Mouse (Mus musculus): Measurements from ENCODE around the gene Tead1. TPM values are rescaled to one million over a fixed set of nuclear protein-coding genes. Genes with fewer than 3 reads are reported as not detected.

The Tead1 gene
- polyA plus RNA-seq, 1 experiment from 2014 or later, result 18.1 TPM

DNA sequence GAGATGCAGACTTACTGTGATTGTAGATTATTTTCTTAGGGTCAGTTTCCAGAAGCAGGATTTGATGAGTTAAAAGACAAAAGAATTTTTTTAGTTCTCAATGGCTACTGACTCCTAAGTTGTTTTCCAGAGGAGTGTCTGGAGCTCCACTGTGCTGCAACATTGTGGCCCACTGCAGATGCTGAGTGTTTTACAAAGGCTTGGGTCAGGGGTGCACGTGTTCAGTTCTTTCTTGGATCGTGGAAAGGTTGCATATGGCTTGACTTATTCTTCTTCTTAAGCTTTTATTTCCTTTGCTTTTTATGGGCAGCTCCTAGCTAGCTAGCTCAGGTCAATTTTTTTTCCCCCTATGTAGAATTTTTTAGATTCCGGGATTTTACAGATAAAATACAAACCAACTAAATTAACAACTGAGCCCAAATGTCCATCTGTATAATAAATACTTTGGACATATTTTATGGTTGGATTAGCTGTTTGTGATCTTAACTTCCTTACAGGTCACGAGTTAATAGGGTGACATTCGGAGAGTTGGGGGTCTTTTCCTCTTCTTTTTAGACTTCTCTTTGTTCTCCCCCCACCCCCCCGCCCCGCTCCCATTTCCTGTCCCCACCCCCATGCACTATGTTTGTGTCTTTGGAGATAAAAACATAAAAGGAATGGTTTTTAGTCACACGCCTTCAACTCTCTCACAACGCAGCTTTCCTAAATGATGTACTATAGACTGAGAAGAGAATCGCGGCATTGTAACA, 40.5 kb downstream of the Tead1 start:
- Histone ChIP-seq H3K4me1 (peaks cover 76% of the 10 kb centered on the region), H3K36me3 (replicated peaks) (no peaks in the 10 kb centered on the region), H3K27ac (no peak overlapping the region), H3K27me3 (ENCODE audit: poor library complexity, severe bottlenecking) (no peaks in the 10 kb centered on the region), H3K4me3 (no peak overlapping the region), H3K9me3 (no peaks in the 10 kb centered on the region)
- DNase-seq (ENCODE audit: extremely low spot score, low spot score), result no peak
- 30% methylated on average over 11 of the region's 11 CpGs for WGBS

DNA sequence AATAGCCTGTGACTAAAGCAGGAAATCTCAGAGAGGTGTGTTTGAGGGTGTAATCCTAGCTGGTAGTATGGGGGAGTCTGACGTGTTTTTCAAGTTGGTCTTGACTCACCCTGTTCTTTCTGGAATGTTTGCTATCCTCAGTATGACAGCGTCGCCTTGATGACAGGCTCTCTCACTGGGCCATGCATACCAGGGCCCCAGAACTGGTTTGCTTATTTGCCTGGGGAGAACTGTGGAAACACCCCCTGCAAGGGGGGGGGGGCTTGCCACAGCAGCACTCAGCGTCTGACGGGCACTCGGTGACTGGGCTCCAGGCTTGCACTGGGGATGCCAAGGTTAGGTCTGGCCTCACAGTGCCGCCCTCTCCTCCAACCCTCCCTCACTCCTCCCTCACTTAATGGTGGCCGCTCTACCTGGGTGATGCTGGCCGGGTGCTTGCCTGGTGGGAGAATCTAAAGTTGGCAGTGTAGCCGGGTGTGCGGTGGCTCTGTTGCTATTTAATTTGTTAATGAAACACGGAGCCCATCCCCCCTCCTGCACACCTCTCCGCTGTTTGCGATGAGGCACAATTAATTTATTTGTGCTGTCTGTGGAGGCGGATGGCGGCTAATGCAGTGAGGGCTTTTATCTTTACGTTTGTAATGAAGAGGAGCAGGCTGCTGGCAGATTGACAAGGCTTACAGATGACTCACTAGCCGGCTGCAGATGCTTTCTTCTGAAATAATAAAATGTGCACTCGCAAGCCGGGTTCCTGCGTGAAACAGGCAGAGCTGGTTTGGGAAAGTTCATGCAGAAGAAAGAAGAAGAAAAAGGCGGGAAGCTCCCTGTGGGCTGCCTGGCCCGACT, 41.2 kb downstream of the Tead1 start:
- peak overlapping the region; percentile 31 for H3K4me3 ChIP-seq
- no peaks in the 10 kb centered on the region for H3K27me3 ChIP-seq (ENCODE audit: poor library complexity, severe bottlenecking)
- DNase-seq (ENCODE audit: extremely low spot score, low spot score), result no peak
- no peaks in the 10 kb centered on the region for H3K36me3 ChIP-seq (replicated peaks)
- WGBS, result 26% methylated on average over 23 of the region's 23 CpGs
- H3K4me1 ChIP-seq, result peaks cover 73% of the 10 kb centered on the region
- H3K9me3 ChIP-seq, result no peaks in the 10 kb centered on the region
- peak overlapping the region; percentile 79 for H3K27ac ChIP-seq

DNA sequence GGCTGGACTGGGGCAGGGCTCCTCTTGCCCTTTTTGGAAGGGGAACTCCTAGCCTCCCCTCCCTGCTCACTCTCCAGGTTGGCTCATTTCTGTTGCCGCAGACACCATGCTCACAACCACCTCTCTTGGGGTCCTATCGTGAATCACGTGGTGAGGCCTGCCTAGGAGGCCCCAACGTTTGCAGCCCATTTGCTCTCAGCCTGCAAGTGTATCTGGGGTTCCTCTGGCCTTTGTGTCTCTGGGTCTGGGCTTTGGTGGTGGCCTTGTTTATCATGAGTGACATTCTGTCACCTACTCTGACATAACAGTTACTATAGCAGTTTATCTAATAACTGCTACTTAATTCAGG, 41.8 kb downstream of the Tead1 start:
- H3K36me3 ChIP-seq (replicated peaks), result no peaks in the 10 kb centered on the region
- no peaks in the 10 kb centered on the region for H3K27me3 ChIP-seq (ENCODE audit: poor library complexity, severe bottlenecking)
- WGBS, result 58% methylated on average over 4 of the region's 4 CpGs
- H3K9me3 ChIP-seq, result no peaks in the 10 kb centered on the region
- peak overlapping the region; percentile 79 for H3K27ac ChIP-seq
- peaks cover 73% of the 10 kb centered on the region for H3K4me1 ChIP-seq
- no peak for DNase-seq (ENCODE audit: extremely low spot score, low spot score)
- peak overlapping the region; percentile 31; the same call in 1 of the 2 replicates for H3K4me3 ChIP-seq

DNA sequence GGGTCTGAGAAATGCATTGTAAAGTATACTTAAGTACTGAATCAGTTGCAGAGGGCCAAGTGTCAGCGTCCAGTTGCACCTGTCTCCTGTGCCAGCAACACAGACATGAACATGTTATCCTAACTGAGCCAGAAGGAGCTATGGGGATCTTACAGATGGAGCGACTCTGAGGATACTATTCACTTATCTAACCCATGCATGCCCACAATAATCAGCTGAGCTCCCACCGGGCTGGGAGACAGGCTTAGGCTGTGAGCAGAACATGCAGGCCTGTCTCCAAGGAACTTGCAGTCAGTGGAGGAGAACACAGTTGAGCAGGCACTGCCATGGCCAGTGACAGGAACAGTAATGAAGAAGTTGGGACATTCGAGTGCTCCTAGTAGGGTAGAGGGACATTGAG, 42.7 kb downstream of the Tead1 start:
- no peak overlapping the region for H3K4me3 ChIP-seq
- H3K27ac ChIP-seq, result no peak overlapping the region
- H3K36me3 ChIP-seq (replicated peaks), result no peaks in the 10 kb centered on the region
- H3K4me1 ChIP-seq, result peaks cover 67% of the 10 kb centered on the region
- no peak for DNase-seq (ENCODE audit: extremely low spot score, low spot score)
- H3K9me3 ChIP-seq, result no peaks in the 10 kb centered on the region
- WGBS, result 86% methylated on average over 4 of the region's 4 CpGs
- no peaks in the 10 kb centered on the region for H3K27me3 ChIP-seq (ENCODE audit: poor library complexity, severe bottlenecking)

DNA sequence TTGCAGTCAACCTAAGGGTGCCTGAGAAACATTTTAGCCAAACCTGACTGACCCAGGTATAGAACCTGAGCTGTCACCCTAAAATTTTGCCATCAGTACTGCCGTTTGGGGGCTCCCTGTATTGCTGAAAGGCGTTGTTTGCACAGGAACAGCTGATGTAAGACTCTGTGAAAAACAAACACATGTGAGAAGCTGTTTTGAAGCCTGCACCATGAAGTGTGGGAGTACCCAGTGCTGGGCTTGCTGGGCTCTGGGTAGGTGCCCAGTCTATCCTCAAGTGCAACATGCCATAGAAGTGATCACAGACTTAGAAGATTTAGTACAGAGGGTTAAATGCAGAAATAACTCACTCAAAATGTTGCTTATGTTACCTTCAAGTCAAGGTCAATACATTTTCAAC, 49.3 kb downstream of the Tead1 start:
- H3K4me1 ChIP-seq, result peaks cover 59% of the 10 kb centered on the region

DNA sequence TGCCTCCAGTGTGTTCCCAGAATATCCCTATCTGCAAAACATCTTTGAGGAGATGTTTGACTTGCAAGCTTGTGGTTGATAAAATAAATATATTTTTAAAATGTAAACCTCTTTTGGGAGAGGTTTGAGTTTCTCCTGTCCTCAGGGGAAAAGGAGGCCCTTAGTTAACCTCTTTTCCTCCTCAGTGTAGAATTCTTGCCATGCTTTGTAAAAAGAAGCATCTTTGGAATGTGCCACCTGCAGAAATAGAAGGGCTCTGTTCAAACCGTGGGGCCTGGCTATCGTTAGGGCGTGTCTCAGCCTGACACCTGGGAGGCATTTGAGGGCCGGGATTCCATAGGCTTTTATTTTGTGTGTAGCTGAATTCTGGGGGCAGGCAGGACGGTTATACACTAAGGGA, 51.1 kb downstream of the Tead1 start:
- Histone ChIP-seq H3K4me1 (peaks cover 66% of the 10 kb centered on the region), H3K27ac (no peak overlapping the region), H3K4me3 (no peak overlapping the region), H3K36me3 (replicated peaks) (no peaks in the 10 kb centered on the region), H3K27me3 (ENCODE audit: poor library complexity, severe bottlenecking) (no peaks in the 10 kb centered on the region), H3K9me3 (no peaks in the 10 kb centered on the region)
- WGBS, result 63% methylated on average over 5 of the region's 5 CpGs
- no peak for DNase-seq (ENCODE audit: extremely low spot score, low spot score)

More for the DNA sequence above, 49.3 kb downstream of the Tead1 start:
- Histone ChIP-seq H3K4me3 (no peak overlapping the region), H3K36me3 (replicated peaks) (no peaks in the 10 kb centered on the region), H3K27ac (no peak overlapping the region), H3K9me3 (no peaks in the 10 kb centered on the region), H3K27me3 (ENCODE audit: poor library complexity, severe bottlenecking) (no peaks in the 10 kb centered on the region)
- WGBS, result 88% methylated on average over 2 of the region's 2 CpGs
- DNase-seq (ENCODE audit: extremely low spot score, low spot score), result no peak

DNA sequence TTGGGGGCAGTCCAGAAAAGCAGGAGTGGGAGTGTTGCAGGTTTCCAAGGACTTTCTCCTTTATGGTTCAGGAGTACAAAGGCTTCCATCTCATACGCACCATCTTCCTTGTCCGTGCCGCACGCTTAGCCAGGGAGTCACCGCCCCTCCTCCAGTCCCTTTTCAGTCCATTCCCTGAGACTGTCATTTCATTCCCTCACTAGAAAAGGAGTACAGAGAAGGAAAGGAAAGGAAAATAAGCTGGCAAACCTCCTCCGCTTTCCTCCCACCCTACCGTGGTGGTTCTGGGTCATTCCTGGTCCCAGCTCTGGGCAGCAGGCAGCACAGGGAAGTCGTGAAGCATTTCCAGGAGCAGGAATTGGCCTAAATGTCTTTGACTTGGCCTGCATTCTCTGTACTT, 52.5 kb downstream of the Tead1 start:
- Histone ChIP-seq H3K27me3 (ENCODE audit: poor library complexity, severe bottlenecking) (no peaks in the 10 kb centered on the region), H3K27ac (peak overlapping the region; percentile 35), H3K4me1 (peaks cover 66% of the 10 kb centered on the region), H3K4me3 (no peak overlapping the region), H3K36me3 (replicated peaks) (no peaks in the 10 kb centered on the region), H3K9me3 (no peaks in the 10 kb centered on the region)
- DNase-seq (ENCODE audit: extremely low spot score, low spot score), result no peak
- WGBS, result 79% methylated on average over 8 of the region's 8 CpGs

DNA sequence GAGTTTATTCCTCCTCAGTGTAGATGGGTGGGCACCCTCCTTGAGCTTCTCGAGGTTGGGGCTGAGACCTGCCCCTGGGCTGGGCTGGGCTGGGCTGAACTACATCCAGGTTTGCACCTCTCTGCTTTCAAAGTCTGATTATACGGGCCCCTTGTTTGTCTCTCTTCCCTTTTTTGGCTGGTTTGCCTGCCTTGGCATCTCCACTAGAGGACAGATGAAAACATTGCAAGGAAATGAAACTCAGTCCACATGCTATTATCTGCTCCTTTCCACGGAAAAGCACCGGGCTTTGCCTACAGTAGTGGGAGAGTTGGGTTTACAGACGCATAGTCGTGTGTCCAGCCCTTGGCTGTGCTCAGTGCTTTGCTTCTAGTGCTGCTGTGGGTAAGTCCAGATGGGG, 60.1 kb downstream of the Tead1 start:
- 82% methylated on average over 6 of the region's 6 CpGs for WGBS
- H3K4me1 ChIP-seq, result peaks cover 65% of the 10 kb centered on the region
- DNase-seq (ENCODE audit: extremely low spot score, low spot score), result no peak
- no peaks in the 10 kb centered on the region for H3K36me3 ChIP-seq (replicated peaks)
- H3K4me3 ChIP-seq, result no peak overlapping the region
- no peaks in the 10 kb centered on the region for H3K9me3 ChIP-seq
- H3K27ac ChIP-seq, result no peak overlapping the region
- no peaks in the 10 kb centered on the region for H3K27me3 ChIP-seq (ENCODE audit: poor library complexity, severe bottlenecking)

DNA sequence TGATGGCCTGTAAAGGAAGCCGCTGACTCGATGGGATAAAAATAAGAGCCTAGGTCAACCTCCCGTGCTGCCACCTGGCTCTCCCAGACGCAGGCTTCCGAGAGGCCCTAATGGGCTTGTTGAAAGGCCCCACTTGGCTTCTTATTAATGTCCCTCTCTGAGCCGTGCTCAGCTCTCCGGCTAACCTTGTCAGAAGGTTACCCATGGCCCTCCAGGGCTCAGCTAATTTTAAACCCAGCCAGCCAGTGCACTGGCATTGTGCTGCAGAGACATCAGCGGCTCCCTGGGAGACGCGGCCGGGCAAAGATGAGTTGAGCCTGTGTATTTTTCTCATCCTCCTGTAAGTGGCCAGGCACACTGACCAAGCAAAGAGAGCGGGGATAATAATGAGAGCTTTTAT, 62.7 kb downstream of the Tead1 start:
- Histone ChIP-seq H3K4me3 (peak overlapping the region; percentile 3; the same call in 1 of the 2 replicates), H3K9me3 (no peaks in the 10 kb centered on the region), H3K27me3 (ENCODE audit: poor library complexity, severe bottlenecking) (no peaks in the 10 kb centered on the region), H3K36me3 (replicated peaks) (no peaks in the 10 kb centered on the region), H3K27ac (peak overlapping the region; percentile 42), H3K4me1 (peaks cover 86% of the 10 kb centered on the region)
- WGBS, result 26% methylated on average over 12 of the region's 12 CpGs
- peak; percentile 24 for DNase-seq (ENCODE audit: extremely low spot score, low spot score)

DNA sequence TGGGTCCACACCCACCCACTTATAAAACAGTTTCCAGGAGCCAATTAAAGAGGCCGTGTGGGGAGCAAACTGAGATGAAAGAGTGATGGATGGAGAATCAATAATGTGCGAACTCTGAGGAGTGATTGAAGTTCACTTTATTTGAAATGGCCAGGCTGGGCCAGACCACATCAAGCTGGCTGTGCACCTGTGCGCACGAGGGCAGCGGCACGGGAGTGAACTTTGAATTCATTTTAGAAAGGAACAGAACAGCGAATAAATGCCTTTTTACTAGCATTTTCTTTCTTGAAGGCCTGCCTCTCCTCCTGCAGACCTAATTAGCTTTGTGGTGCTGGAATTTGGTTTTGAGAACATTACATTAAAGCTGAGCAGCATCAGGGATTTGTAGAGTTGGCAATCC, 63.9 kb downstream of the Tead1 start:
- peaks cover 93% of the 10 kb centered on the region for H3K4me1 ChIP-seq
- no peak for DNase-seq (ENCODE audit: extremely low spot score, low spot score)
- no peaks in the 10 kb centered on the region for H3K9me3 ChIP-seq
- H3K27ac ChIP-seq, result peak overlapping the region; percentile 73
- no peaks in the 10 kb centered on the region for H3K27me3 ChIP-seq (ENCODE audit: poor library complexity, severe bottlenecking)
- peak overlapping the region; percentile 30; the same call in 1 of the 2 replicates for H3K4me3 ChIP-seq
- 19% methylated on average over 7 of the region's 7 CpGs for WGBS
- no peaks in the 10 kb centered on the region for H3K36me3 ChIP-seq (replicated peaks)

DNA sequence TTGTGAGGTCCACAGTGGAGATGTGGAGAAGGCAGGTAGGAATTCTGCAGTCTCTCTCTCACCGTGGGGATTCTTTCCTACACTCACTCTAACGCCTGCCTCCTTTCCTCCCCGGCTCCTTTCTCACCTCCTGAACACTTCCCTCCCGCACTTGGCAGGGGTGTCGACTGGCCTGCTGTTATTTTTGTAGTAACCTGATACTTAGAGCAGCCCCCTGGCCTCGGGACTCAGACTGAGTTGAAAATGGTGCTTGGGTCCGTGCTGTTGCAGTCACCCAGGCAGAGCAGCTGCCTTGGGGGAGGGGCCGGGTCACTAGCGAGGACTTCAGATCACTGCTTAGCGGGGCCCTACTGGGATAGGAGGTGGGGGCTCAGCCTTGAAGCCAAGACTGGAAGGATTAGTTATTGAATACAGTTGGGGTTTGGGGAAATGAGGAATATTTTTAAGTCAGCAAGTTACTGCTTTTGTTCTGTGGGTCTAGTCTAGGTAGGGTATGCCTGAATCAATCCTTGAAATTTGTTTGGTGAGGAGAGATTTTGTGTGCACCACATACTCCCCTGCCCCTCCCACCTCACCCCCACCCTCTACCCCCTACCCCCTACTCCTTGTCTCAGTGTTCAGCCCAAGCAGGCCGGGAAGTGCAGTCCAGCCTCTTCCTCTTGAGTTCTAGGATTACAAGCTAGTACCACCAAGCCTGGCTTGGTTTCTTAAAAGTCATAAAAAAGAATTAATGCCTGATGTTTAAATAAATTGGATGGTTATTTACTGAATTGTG, 64.7 kb downstream of the Tead1 start:
- peaks cover 96% of the 10 kb centered on the region for H3K4me1 ChIP-seq

DNA sequence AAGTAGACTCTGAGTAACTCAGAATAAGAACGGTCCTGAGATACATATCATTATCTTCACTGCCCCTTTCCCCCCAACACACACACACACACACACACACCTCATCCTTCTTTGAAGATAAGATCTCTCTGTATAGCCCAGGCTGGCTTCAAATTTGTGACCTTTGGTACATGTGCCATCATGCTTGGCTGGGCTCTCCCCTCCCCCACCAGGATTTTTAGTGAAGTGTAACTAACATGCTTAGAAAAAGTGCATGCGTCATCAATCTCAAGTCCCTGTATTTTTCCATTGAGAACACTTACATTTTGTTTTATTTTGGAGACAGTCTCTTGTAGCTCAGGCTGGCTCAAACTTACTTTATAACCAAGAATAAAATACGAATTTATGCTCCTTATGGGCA, 68.1 kb downstream of the Tead1 start:
- H3K4me1 ChIP-seq, result peaks cover 69% of the 10 kb centered on the region
- peaks cover 22% of the 10 kb centered on the region for H3K36me3 ChIP-seq (replicated peaks)
- WGBS, result 72% methylated on average over 3 of the region's 3 CpGs
- H3K27ac ChIP-seq, result no peak overlapping the region
- no peaks in the 10 kb centered on the region for H3K27me3 ChIP-seq (ENCODE audit: poor library complexity, severe bottlenecking)
- H3K9me3 ChIP-seq, result no peaks in the 10 kb centered on the region
- no peak for DNase-seq (ENCODE audit: extremely low spot score, low spot score)
- no peak overlapping the region for H3K4me3 ChIP-seq

More for the DNA sequence above, 64.7 kb downstream of the Tead1 start:
- Histone ChIP-seq H3K36me3 (replicated peaks) (no peaks in the 10 kb centered on the region), H3K27ac (peak overlapping the region; percentile 73), H3K27me3 (ENCODE audit: poor library complexity, severe bottlenecking) (no peaks in the 10 kb centered on the region), H3K4me3 (peak overlapping the region; percentile 30), H3K9me3 (no peaks in the 10 kb centered on the region)
- WGBS, result 1% methylated on average over 11 of the region's 11 CpGs
- peak; percentile 72 for DNase-seq (ENCODE audit: extremely low spot score, low spot score)

Measured in forebrain, embryonic 10.5 days (tissue).